Comparison of ENCODE assay signal across 8 mouse cellular contexts in genomic region chr16:92457594-92457993, GRCm38 (mm10). TPM values are rescaled to one million over a fixed set of nuclear protein-coding genes. Genes with fewer than 3 reads are reported as not detected.
DNase-seq lines count a peak whose midpoint lies in the region; TF ChIP-seq lines count a peak whose summit lies in the region.

No protein-coding gene starts in this region.

- no peaks in the 10 kb centered on the region for H3K4me1 ChIP-seq in spleen, adult 2 months (ENCODE audit: control insufficient read depth, insufficient read depth, insufficient read length)

- TF ChIP-seq POLR2A in spleen, adult 2 months (IDR thresholded peaks at IDR 0.05; ENCODE audit: low read depth, low read length): no peak

- H3K27me3 ChIP-seq in spleen, adult 2 months (ENCODE audit: control insufficient read depth, insufficient read depth, low read length): no peaks in the 10 kb centered on the region

- intact Hi-C loops in left cerebral cortex, postnatal 25 days (cut with DNase I): loop anchor here (1.0 to 5.0 kb wide), 3 partner anchors 72 to 140 kb away; no protein-coding TSS in a partner anchor

- no peaks in the 10 kb centered on the region for H3K36me3 ChIP-seq in spleen, adult 2 months (ENCODE audit: control insufficient read depth, insufficient read depth, low read length)

- H3K4me3 ChIP-seq in spleen, adult 2 months (ENCODE audit: extremely low read depth, insufficient read depth, insufficient read length): no peak overlapping the region

- peak; percentile 77; the same call in 1 of the 2 replicates for TF ChIP-seq CTCF in spleen, adult 2 months (IDR thresholded peaks at IDR 0.05; ENCODE audit: extremely low read depth, insufficient read depth, insufficient read length, insufficient replicate concordance)

- 47% methylated on average over 7 of the region's 7 CpGs for WGBS in spleen, adult 2 months

- no peak overlapping the region for H3K27ac ChIP-seq in spleen, adult 2 months (ENCODE audit: insufficient read depth, low read length)

- peak; percentile 69 to 87 for DNase-seq in heart, adult 18-20 months
- DNase-seq in heart, adult 11 months: no peak
- DNase-seq in cerebellum, adult 9-10 months: peak; percentile 75
- peak; percentile 66 to 67 for DNase-seq in frontal cortex, postnatal 36 days (ENCODE audit: low spot score in 2 of 2)
- peak; percentile 42 for DNase-seq in hindlimb bud, embryonic 11.5 days (ENCODE audit: extremely low spot score, low read depth, low spot score)
- peak; percentile 64 to 75 for DNase-seq in left cerebral cortex, postnatal 25 days (ENCODE audit: low spot score in 2 of 2)
- DNase-seq in mesoderm, embryonic 11.5 days (ENCODE audit: low read depth, low spot score): peak; percentile 79
- DNase-seq in spleen, adult 2 months (ENCODE audit: low read depth in 1 of 2, low spot score in 2 of 2): peak; percentile 9 to 33

RNA-seq across cellular contexts. Expression of gene Rcan1, which starts 13.1 kb away (rescaled TPM):
- total RNA-seq in heart, adult 18-20 months (2021): 100 to 1,000 TPM in 1 of 2 experiments, 10 to 100 TPM in 1; 95.4 to 129 TPM
- 10 to 100 TPM; 60.4 to 63.9 TPM for total RNA-seq in left cerebral cortex, postnatal 25 days (2021)
- polyA plus RNA-seq in spleen, adult 2 months (2012; rRNA removed): 6.4 and 8.7 TPM in 2 replicates

RNA-seq across cellular contexts. Expression of gene Clic6, which starts 27.9 kb away (rescaled TPM):
- 1 to 10 TPM in 1 of 2 experiments, under 1 TPM in 1; 0.37 to 1.1 TPM for total RNA-seq in heart, adult 18-20 months (2021)
- 1 to 10 TPM; 2.7 to 3.4 TPM for total RNA-seq in left cerebral cortex, postnatal 25 days (2021)
- 0.02 TPM in 2 replicates for polyA plus RNA-seq in spleen, adult 2 months (2012; rRNA removed)
